Mouse (Mus musculus) heart, embryonic 10.5 days (tissue): ENCODE measurements around the gene Kcnh4. TPM values are rescaled to one million over a fixed set of nuclear protein-coding genes. Genes with fewer than 3 reads are reported as not detected.
A peak's percentile ranks its signal among the peaks of the same experiment; 100 is the strongest.

Source experiments
- DNase-seq: peaks from one replicate; pipeline ENCODE4 v3.0.0-alpha.2; 2017; ENCODE audit warnings: low spot score
- H3K27ac ChIP-seq: fragments of 300-500 bp; sonication (generic); 2 replicates; pipeline ENCODE4 v1.5.1; 2016; ENCODE audit warnings: mild to moderate bottlenecking
- H3K27me3 ChIP-seq: fragments of 300-500 bp; sonication (generic); 2 replicates; pipeline ENCODE4 v1.6.1; 2016; ENCODE audit warnings: mild to moderate bottlenecking; ENCODE audit not compliant: poor library complexity, insufficient read depth, severe bottlenecking
- H3K36me3 ChIP-seq: fragments of 300-500 bp; sonication (generic); 2 replicates; pipeline ENCODE4 v1.6.1; 2016; ENCODE audit warnings: mild to moderate bottlenecking, moderate library complexity
- H3K4me1 ChIP-seq: fragments of 300-500 bp; sonication (generic); 2 replicates; pipeline ENCODE4 v1.6.1; 2016; ENCODE audit warnings: mild to moderate bottlenecking
- H3K4me3 ChIP-seq: fragments of 300-500 bp; sonication (generic); 2 replicates; pipeline ENCODE4 v1.5.1; 2016; ENCODE audit warnings: mild to moderate bottlenecking, moderate library complexity
- H3K9me3 ChIP-seq: fragments of 300-500 bp; sonication (generic); 2 replicates; pipeline ENCODE4 v1.6.1; 2016; ENCODE audit warnings: mild to moderate bottlenecking, moderate library complexity
- WGBS: fragments of 180-500 bp; shearing (Covaris S2); methylation state at CpG from one replicate; pipeline ENCODE4 v1.1.7; 2016; 5-methylcytosine and 5-hydroxymethylcytosine counted together
- polyA plus RNA-seq: library from polyadenylated mRNA; unstranded; fragments of >200 nt; fragmentation: Nextera tagmentation; extraction: Ambion mirVana; gene quantifications from 2 replicates; pipeline ENCODE4 v1.2.1, GENCODE M21; 2016

Gene Kcnh4
- polyA plus RNA-seq, 1 experiment from 2014 or later, result not detected

DNA sequence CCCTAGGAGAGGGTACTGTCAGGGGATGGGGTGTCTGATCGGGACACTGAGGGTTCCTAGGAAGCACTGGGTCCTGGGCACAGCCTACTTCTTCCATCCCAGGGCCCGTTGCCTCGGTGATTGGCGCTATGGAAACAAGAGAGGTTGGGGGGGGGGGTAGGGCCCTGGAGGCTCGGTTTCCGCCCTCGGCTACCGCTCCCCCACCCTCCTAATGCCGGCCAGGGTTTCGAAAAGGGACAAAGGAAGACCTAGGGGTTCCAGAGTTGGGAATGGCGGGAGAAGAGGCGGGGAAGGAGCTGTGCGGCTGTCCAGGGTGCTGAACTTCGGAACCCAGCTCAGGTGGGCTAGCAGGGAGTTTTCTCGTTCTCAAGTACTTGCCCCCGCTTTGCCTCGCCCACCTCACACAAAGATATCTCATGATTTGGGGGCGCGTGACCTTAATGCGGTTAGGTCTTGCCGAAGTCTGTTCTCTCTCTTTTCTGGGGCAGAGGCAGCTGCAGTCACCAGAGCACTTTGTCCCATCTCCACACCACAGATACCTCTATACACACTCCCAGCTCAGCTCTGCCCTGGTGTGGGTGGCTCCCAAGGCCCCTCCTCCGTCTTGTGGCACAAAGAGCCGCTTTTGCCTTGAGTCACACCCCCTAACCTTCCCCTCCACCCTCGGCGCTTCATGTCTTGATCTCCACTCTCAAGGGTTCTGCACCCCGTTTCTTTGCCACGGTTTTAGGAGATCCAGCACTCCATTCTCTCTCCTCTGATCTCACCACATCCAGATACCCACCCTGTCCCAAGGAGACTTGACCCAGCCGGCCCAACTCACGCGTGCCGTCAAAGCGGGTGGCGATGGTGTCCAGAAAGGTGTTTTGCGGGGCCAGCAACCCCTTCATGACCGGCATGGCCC, 783 bp downstream of the Kcnh4 start:
- no peak for DNase-seq
- Histone ChIP-seq H3K27ac (no peak overlapping the region), H3K4me3 (peak overlapping the region; percentile 47), H3K9me3 (no peaks in the 10 kb centered on the region), H3K4me1 (peaks cover 26% of the 10 kb centered on the region), H3K36me3 (no peaks in the 10 kb centered on the region), H3K27me3 (peaks cover 90% of the 10 kb centered on the region)
- WGBS, result 3% methylated on average over 35 of the region's 35 CpGs

DNA sequence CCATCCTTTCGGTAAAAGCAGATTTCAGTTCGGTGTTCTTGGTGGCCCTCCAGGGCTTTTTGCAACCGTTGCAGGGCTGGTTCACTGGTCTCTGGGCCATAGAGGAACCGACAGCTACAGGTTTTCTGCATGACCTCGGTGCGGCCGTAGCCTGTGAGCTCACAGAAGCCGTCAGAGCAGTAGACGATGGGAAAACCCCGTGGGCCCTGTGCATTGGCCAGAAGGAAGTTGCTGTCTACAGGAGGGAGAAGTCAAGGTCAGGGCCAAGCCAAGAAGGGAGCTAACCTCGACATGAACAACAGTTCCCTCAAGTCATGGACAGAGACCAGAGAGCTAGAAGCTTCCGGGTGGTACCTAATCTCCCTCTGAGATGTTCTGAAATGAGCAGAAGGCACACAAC, 2.2 kb downstream of the Kcnh4 start:
- Histone ChIP-seq H3K36me3 (no peaks in the 10 kb centered on the region), H3K9me3 (no peaks in the 10 kb centered on the region), H3K27ac (no peak overlapping the region), H3K4me3 (no peak overlapping the region), H3K27me3 (peaks cover 95% of the 10 kb centered on the region), H3K4me1 (peaks cover 26% of the 10 kb centered on the region)
- 81% methylated on average over 12 of the region's 12 CpGs for WGBS
- DNase-seq, result no peak

DNA sequence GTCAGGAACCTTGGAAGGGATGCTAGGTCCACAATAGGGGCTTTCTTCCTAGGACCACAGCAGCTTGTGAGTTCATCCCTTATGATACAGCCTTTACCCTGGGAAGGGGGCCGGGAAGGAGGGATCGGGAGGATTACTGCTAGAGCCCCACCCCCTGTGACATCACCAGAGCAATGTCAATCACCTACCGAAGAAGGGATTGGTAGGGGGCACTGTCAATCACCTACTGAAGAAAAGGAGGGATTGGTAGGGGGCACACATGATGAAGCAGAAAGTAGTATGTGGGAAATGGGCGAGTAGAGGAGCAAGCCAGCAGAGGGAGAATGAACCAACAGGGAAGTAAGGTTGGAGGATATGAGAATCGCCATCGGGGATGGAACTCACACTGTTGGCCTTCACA, 3.3 kb downstream of the Kcnh4 start:
- WGBS, result 55% methylated on average over 6 of the region's 6 CpGs
- peaks cover 96% of the 10 kb centered on the region for H3K27me3 ChIP-seq

DNA sequence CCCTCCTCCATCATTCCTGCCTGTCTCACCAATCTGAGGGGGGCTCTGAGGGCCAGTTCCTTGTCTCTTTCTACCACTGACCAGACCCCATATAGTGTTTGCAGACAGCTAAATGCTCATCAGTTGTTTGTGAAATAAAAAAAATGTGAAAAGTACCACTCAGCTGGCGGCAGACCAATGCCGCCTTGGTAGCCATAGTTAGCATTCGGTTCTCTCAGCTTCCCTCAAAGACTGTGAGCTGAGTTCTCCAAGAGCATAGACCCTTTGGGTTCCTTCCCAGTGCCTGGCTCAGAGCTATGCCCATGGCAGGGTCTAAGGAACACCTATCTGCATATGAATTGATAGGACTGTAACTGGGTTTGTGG, 5.1 kb downstream of the Kcnh4 start:
- H3K9me3 ChIP-seq, result no peaks in the 10 kb centered on the region
- H3K36me3 ChIP-seq, result no peaks in the 10 kb centered on the region
- peaks cover 11% of the 10 kb centered on the region for H3K4me1 ChIP-seq
- no peak overlapping the region for H3K27ac ChIP-seq
- peaks cover 96% of the 10 kb centered on the region for H3K27me3 ChIP-seq
- no peak overlapping the region for H3K4me3 ChIP-seq
- no peak for DNase-seq
- 89% methylated on average over 3 of the region's 3 CpGs for WGBS

More for the DNA sequence above, 3.3 kb downstream of the Kcnh4 start:
- Histone ChIP-seq H3K36me3 (no peaks in the 10 kb centered on the region), H3K9me3 (no peaks in the 10 kb centered on the region), H3K4me1 (peaks cover 20% of the 10 kb centered on the region), H3K4me3 (no peak overlapping the region), H3K27ac (no peak overlapping the region)
- no peak for DNase-seq

DNA sequence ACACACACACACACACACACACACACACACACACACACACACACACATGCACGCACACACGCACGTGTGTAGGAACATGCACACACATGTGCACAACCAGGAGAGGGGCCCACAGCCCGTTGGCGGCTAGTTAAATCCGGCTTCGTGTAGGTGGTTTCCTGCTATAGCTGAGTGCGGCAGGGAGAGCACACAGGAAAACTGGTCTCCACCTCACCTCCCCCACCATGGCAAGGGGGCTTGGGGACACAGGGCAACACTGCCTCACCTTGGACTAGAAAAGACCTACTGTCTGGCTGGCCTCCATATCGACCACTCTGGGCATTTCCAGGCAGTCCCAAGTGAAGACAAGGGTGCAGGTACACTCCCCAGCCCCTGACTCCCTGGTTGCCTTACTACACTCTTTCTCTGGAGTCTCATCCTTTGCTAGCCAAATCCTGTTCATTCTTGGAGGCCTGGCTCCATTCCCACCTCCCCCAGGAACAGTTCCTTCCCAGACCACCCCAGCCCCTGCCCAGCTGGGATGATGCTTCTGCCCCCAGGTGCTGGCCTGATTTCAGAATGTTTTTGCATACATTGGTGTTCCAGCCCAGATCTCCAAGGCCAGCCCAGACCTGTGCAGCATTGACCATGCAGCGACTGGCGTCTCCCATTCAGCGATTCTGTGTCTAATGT, 5.6 kb downstream of the Kcnh4 start:
- WGBS, result 77% methylated on average over 12 of the region's 12 CpGs
- no peak for DNase-seq

DNA sequence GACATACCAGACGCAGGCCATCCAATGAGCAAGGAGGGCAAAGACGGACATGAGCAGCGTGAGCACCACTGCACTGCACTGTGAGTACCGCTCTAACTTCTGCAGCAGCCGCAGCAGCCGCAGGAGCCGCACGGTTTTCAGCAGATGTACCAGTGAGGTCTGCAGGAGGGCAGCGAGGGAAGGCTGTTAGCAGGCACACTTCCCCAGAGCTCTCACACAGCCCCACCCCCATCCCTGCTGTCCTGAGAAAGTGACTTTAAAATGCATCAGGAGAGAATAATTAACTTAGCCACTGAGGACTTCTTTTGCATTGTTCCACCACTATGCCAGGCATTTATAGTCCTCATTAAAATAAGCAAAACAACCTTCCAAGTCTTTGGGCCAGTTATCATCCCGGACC, 7.4 kb downstream of the Kcnh4 start:
- no peaks in the 10 kb centered on the region for H3K4me1 ChIP-seq
- H3K36me3 ChIP-seq, result no peaks in the 10 kb centered on the region
- H3K9me3 ChIP-seq, result no peaks in the 10 kb centered on the region
- no peak for DNase-seq
- 36% methylated on average over 10 of the region's 10 CpGs for WGBS
- no peak overlapping the region for H3K27ac ChIP-seq
- H3K27me3 ChIP-seq, result peaks cover 98% of the 10 kb centered on the region
- no peak overlapping the region for H3K4me3 ChIP-seq

More for the DNA sequence above, 5.6 kb downstream of the Kcnh4 start:
- peaks cover 6% of the 10 kb centered on the region for H3K4me1 ChIP-seq
- H3K4me3 ChIP-seq, result no peak overlapping the region
- H3K27me3 ChIP-seq, result peaks cover 96% of the 10 kb centered on the region
- H3K27ac ChIP-seq, result no peak overlapping the region
- no peaks in the 10 kb centered on the region for H3K9me3 ChIP-seq
- no peaks in the 10 kb centered on the region for H3K36me3 ChIP-seq

DNA sequence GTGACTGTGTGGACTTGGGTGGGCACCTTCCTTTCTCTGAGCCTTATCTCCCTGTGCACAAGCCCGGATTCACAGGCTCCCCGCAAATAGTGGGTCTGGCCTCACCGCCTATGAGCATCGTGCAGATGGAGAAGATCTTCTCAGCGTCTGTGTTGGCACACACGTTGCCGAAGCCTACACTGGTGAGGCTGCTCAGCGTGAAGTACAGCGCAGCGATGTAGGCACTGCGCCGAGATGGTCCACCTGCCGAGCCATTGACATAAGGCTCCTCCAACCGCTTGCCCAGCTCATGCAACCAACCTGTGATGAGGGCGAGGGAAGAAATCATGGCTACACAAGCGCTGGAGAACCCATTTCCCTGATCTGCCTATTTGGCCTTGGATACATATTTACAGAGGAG, 9.6 kb downstream of the Kcnh4 start:
- H3K36me3 ChIP-seq, result no peaks in the 10 kb centered on the region
- peaks cover 100% of the 10 kb centered on the region for H3K27me3 ChIP-seq
- peaks cover 8% of the 10 kb centered on the region; the same call in 1 of the 2 replicates for H3K4me1 ChIP-seq
- no peaks in the 10 kb centered on the region for H3K9me3 ChIP-seq
- H3K4me3 ChIP-seq, result no peak overlapping the region
- no peak overlapping the region for H3K27ac ChIP-seq
- no peak for DNase-seq
- WGBS, result 80% methylated on average over 16 of the region's 16 CpGs

DNA sequence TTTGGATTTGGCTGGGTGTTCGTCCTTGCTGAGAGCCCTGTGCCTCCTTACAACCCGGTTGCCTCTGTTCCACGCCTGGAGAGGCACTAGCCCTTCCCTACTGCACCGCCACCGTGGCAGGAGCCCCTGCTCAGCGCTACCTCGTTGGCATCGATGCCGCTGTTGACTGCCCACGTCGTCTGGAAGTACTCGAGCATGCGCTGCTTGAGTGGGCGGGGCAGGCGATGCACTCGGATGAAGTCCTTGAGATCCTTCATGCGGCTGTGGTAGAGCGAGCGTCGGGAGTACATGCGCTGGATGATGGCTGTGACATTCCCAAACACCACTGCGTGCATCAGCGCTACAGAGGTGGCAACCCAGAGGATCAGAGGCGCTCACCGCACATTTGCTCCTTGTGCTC, 10.3 kb downstream of the Kcnh4 start:
- peaks cover 94% of the 10 kb centered on the region for H3K27me3 ChIP-seq
- DNase-seq, result no peak
- H3K36me3 ChIP-seq, result no peaks in the 10 kb centered on the region
- H3K27ac ChIP-seq, result no peak overlapping the region
- H3K4me1 ChIP-seq, result peaks cover 8% of the 10 kb centered on the region; the same call in 1 of the 2 replicates
- 25% methylated on average over 25 of the region's 25 CpGs for WGBS
- H3K9me3 ChIP-seq, result no peaks in the 10 kb centered on the region
- H3K4me3 ChIP-seq, result no peak overlapping the region; the same call in 1 of the 2 replicates

DNA sequence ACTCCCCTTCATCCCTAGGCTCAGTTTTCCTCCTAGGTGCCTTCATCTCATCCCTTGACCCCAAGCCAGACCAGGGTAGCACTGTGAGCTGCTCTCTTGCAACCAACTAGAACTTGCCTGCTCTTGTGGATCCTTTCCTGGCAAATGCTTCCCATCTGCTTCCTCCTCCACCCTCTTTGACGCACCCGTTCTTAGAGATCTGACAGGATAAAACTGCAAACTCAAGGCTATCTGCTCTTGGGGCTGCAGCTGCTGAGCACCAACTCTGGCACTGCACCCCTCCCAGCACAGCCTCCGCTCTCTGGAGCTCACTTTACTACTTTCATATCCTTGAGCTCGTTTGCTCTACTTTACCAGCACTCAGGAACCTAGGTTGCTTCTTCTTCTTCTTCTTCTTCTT, 11.1 kb downstream of the Kcnh4 start:
- H3K9me3 ChIP-seq, result no peaks in the 10 kb centered on the region
- H3K27me3 ChIP-seq, result peaks cover 90% of the 10 kb centered on the region
- no peak for DNase-seq
- WGBS, result 68% methylated on average over 4 of the region's 4 CpGs
- H3K4me3 ChIP-seq, result no peak overlapping the region
- no peaks in the 10 kb centered on the region for H3K36me3 ChIP-seq
- H3K27ac ChIP-seq, result no peak overlapping the region
- peaks cover 8% of the 10 kb centered on the region; the same call in 1 of the 2 replicates for H3K4me1 ChIP-seq

DNA sequence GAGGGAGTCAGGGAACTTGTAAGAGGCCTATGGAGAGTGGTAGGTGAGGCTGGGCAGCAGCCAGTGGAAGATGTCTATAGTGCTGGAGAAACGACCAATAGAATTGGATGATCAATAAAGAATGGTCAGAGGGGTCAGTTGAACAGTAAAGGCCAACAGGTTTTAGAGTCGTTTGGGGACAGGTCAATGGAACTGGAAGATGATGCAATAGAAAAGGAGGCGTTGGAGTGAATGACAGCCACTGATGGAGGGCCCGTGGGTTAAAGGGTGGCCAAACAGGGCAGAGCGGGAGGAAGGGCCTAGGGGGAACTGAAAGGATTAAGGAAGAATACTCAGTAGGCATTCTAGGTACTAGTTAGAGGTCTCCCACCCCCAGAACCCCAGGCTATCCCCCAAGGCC, 12.6 kb downstream of the Kcnh4 start:
- Histone ChIP-seq H3K36me3 (no peaks in the 10 kb centered on the region), H3K27me3 (peaks cover 80% of the 10 kb centered on the region), H3K9me3 (no peaks in the 10 kb centered on the region), H3K27ac (no peak overlapping the region), H3K4me1 (peaks cover 8% of the 10 kb centered on the region; the same call in 1 of the 2 replicates), H3K4me3 (no peak overlapping the region)
- WGBS, result 69% methylated on average over 5 of the region's 5 CpGs
- DNase-seq, result no peak

DNA sequence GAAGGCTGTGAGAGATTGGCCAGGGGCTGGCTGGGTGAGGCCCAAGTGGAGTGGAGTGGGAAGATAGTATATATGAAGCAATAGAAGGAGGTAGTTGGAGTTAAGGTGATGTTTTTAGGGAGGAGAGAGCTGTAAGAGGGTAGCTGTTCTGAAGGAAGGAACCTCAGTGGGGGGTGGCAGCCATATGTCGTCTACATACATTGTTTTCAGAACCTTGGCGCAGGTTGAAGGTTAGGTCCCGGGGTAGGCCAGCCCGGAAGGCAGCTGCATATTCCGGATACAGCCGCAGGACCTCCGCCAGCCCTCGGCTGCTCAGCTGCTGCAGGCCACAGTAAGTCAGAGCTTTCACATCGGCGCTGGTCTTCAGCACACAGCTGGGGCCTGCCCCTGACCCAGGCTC, 13.2 kb downstream of the Kcnh4 start:
- whole genome bisulfite sequencing, result 77% methylated on average over 10 of the region's 10 CpGs
- Histone ChIP-seq H3K36me3 (no peaks in the 10 kb centered on the region), H3K27ac (no peak overlapping the region), H3K9me3 (no peaks in the 10 kb centered on the region), H3K4me1 (peaks cover 8% of the 10 kb centered on the region; the same call in 1 of the 2 replicates), H3K4me3 (no peak overlapping the region), H3K27me3 (peaks cover 76% of the 10 kb centered on the region)
- DNase-seq, result no peak

DNA sequence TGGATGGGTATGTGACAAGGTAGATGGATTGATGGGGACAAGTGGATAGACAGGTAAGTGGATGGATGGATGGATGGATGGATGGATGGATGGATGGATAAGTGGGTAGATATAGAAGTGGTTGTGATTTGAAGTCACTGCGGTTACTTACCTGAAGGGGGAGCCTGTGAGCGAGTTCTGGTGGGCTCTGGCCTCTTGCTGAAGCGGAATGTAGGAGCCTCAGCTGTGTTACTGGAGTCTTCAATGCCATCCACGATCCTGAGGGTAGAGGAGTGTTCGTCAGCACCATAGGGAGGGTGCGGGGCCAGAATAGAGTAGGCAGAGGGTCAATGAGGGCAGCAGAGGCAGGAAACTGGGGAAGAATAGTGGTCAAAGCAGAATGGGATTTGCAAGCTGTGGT, 14.7 kb downstream of the Kcnh4 start:
- DNase-seq, result no peak
- Histone ChIP-seq H3K36me3 (no peaks in the 10 kb centered on the region), H3K27ac (no peak overlapping the region), H3K4me3 (no peak overlapping the region), H3K27me3 (peaks cover 72% of the 10 kb centered on the region), H3K9me3 (no peaks in the 10 kb centered on the region), H3K4me1 (peaks cover 8% of the 10 kb centered on the region; the same call in 1 of the 2 replicates)
- 16% methylated on average over 6 of the region's 6 CpGs for WGBS

DNA sequence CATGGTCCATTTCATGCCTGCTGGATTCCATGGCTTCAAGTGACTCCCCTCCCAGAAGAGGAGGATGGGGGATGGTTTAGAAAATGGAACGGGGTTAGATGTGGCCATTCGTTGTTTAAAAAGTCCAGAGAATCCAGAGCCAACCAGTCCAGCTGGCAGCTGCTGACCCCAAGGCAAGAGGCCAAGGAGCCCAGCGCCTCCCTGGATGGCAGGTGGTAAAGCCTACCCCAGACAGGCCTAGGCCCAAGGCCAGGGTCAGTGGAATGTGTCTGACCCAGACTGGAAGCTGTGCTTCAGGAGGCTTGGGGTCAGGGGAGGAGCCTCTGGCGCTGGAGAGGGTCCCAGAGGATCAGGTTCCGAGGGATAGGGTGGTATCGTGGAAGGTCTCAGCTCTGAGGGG, 18.4 kb downstream of the Kcnh4 start:
- H3K4me3 ChIP-seq, result no peak overlapping the region
- H3K27me3 ChIP-seq, result peaks cover 39% of the 10 kb centered on the region
- H3K27ac ChIP-seq, result no peak overlapping the region
- no peaks in the 10 kb centered on the region for H3K36me3 ChIP-seq
- no peaks in the 10 kb centered on the region for H3K9me3 ChIP-seq
- 66% methylated on average over 6 of the region's 6 CpGs for WGBS
- peaks cover 18% of the 10 kb centered on the region for H3K4me1 ChIP-seq
- DNase-seq, result no peak
